Mouse (Mus musculus) heart, embryonic 10.5 days (tissue): Measurements from ENCODE around the gene Pgghg. TPM values are rescaled to one million over a fixed set of nuclear protein-coding genes. Genes with fewer than 3 reads are reported as not detected.

Experiments used
- DNase-seq: peaks from one replicate; pipeline ENCODE4 v3.0.0-alpha.2; 2017; ENCODE audit warnings: low spot score
- H3K27ac ChIP-seq: fragments of 300-500 bp; sonication (generic); 2 replicates; pipeline ENCODE4 v1.5.1; 2016; ENCODE audit warnings: mild to moderate bottlenecking
- H3K27me3 ChIP-seq: fragments of 300-500 bp; sonication (generic); 2 replicates; pipeline ENCODE4 v1.6.1; 2016; ENCODE audit warnings: mild to moderate bottlenecking; ENCODE audit not compliant: poor library complexity, insufficient read depth, severe bottlenecking
- H3K36me3 ChIP-seq: fragments of 300-500 bp; sonication (generic); 2 replicates; pipeline ENCODE4 v1.6.1; 2016; ENCODE audit warnings: mild to moderate bottlenecking, moderate library complexity
- H3K4me1 ChIP-seq: fragments of 300-500 bp; sonication (generic); 2 replicates; pipeline ENCODE4 v1.6.1; 2016; ENCODE audit warnings: mild to moderate bottlenecking
- H3K4me3 ChIP-seq: fragments of 300-500 bp; sonication (generic); 2 replicates; pipeline ENCODE4 v1.5.1; 2016; ENCODE audit warnings: mild to moderate bottlenecking, moderate library complexity
- H3K9me3 ChIP-seq: fragments of 300-500 bp; sonication (generic); 2 replicates; pipeline ENCODE4 v1.6.1; 2016; ENCODE audit warnings: mild to moderate bottlenecking, moderate library complexity
- WGBS: fragments of 180-500 bp; shearing (Covaris S2); methylation state at CpG from one replicate; pipeline ENCODE4 v1.1.7; 2016; 5-methylcytosine and 5-hydroxymethylcytosine counted together
- polyA plus RNA-seq: library from polyadenylated mRNA; unstranded; fragments of >200 nt; fragmentation: Nextera tagmentation; extraction: Ambion mirVana; gene quantifications from 2 replicates; pipeline ENCODE4 v1.2.1, GENCODE M21; 2016

Pgghg gene
- polyA plus RNA-seq, 1 experiment from 2014 or later, result 16.1 TPM

DNA sequence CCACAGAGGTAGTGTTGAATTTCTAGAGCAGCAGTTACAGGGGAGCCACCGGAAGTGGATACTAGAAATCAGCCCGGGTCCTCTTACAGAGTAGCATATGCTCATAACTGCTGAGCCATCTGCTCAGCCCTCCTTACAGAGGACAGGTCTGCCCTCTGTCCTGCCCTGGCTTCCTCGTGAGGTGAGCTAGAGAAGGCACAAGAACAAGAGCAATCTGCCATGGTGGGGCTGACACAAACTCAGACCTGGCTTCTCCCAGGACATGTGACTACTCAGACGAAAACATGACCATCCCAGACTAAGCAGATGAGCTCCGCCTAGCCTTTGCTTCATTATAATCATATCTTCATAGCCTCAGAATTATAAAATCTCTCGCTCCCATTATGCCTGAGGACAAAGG, 10.6 kb downstream of the Pgghg start:
- WGBS, result 73% methylated on average over 6 of the region's 6 CpGs
- DNase-seq, result no peak
- H3K27ac ChIP-seq, result no peak overlapping the region
- H3K4me1 ChIP-seq, result peaks cover 66% of the 10 kb centered on the region
- H3K27me3 ChIP-seq, result no peaks in the 10 kb centered on the region
- H3K36me3 ChIP-seq, result peaks cover 35% of the 10 kb centered on the region
- H3K4me3 ChIP-seq, result no peak overlapping the region
- H3K9me3 ChIP-seq, result no peaks in the 10 kb centered on the region

DNA sequence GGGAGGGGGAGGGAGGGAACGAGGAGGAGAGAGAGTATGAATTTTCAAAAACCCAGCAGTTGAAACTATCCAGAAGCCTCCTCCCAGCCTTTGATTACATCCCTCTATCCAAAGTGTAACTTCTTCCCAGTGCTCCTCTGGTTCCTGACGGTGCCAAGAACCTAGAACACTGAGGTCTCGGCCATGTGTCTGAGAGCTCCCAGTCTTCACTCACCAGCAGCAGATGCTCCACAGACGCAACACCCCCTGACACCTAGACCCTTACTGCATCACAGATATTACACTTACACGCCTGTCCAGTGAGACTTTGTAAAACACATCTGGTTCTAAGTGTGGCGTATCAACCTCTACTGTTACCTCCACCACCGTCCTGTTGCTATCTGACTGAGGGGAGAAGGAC, 11.2 kb downstream of the Pgghg start:
- Histone ChIP-seq H3K27ac (no peak overlapping the region), H3K4me1 (peaks cover 61% of the 10 kb centered on the region), H3K36me3 (peaks cover 30% of the 10 kb centered on the region), H3K4me3 (no peak overlapping the region), H3K27me3 (no peaks in the 10 kb centered on the region), H3K9me3 (no peaks in the 10 kb centered on the region)
- no peak for DNase-seq
- 72% methylated on average over 7 of the region's 7 CpGs for WGBS

DNA sequence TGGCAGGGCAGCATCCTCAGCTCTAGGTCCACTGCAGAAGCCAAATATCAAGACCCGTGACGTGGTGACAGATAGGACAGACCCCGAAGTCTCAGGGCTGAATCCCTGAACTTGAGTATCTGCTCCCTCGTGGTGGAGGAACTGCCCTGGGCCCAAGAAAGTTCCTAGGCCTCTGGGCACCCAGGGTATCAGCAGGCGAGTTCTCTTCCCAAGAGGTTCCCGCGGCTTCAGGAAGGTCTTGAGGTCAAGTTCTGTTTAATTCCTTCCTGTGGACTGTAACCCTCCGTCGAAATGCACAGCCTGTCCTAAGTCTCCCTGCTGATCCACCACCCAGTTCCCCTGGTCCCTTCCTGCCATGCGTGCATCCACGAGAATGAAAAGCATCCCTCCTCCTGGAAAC, 11.9 kb downstream of the Pgghg start:
- Histone ChIP-seq H3K27ac (no peak overlapping the region), H3K4me1 (peaks cover 54% of the 10 kb centered on the region), H3K9me3 (no peaks in the 10 kb centered on the region), H3K36me3 (peaks cover 23% of the 10 kb centered on the region), H3K27me3 (no peaks in the 10 kb centered on the region), H3K4me3 (no peak overlapping the region)
- 73% methylated on average over 11 of the region's 11 CpGs for WGBS
- DNase-seq, result no peak

DNA sequence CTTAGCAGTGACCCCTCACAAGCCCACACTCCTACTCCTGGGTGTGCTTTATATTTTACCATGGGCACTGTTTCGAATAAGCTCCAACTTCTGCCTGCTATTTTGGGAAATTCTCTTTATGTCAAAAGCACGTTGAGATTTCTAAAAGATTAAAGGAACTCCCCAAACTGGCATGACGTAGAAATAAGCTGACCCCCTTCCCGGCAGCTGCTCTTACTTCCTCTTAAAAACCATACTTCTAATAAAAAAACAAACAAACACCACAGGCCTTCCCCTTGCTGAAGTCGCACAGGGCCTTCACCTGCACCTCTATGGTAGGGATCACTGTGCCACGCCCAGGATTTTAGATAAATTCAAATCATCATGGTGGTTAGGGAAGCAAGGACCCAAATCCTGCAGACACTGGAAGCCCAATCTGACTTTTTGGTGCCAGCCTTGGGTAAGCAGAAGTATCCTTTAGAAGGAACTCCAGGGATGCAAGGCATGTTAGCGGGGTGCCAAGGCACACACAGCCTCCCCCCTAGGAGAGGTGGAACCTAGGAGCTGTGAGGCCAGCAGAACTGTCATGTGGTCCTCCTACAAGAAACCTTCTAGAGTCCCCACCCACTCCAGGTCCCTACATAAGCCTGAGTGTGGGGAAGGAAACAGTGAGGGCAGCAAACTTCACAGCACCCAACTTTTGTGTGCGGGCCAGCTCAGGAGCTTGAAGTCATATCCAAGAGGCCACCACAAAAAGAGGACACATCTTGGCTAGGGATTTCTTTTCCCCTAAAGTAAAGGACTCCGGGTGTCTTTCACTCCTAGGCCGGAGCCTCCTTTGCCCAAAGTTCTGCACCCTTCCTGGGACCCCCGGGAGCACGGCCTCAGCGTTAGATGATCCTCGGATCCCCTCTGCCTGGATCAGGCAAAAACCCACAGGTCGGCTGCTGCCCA, 12.9 kb downstream of the Pgghg start:
- Histone ChIP-seq H3K36me3 (peaks cover 13% of the 10 kb centered on the region; the same call in 1 of the 2 replicates), H3K4me3 (peak overlapping the region; percentile 66), H3K9me3 (no peaks in the 10 kb centered on the region), H3K27me3 (0 out of 2 replicates have a peak, but pooled peaks cover 6% of the 10 kb centered on the region), H3K4me1 (peaks cover 47% of the 10 kb centered on the region), H3K27ac (no peak overlapping the region)
- 59% methylated on average over 15 of the region's 15 CpGs for WGBS
- DNase-seq, result no peak

DNA sequence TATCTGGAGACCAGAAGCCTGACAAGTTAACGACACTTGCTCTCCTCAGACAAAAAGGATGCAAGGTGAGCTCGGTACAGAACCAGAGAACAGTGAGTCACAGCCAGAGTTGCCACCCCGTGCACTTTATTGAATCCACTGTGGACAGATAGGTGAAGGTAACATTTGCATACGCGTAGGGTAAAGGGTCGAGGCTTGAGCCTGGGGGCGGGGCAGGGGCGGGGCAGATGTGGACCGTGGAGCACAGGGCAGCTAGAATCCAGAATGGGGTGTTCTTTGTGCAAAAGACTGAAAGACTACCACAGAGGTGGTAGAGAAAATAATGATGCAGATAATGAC, 13.5 kb downstream of the Pgghg start:
- Histone ChIP-seq H3K4me3 (peak overlapping the region; percentile 66), H3K27me3 (0 out of 2 replicates have a peak, but pooled peaks cover 6% of the 10 kb centered on the region), H3K27ac (0 out of 2 replicates have a peak overlapping the region, but pooled peaks have one; percentile 86), H3K4me1 (peaks cover 47% of the 10 kb centered on the region), H3K9me3 (no peaks in the 10 kb centered on the region), H3K36me3 (0 out of 2 replicates have a peak, but pooled peaks cover 7% of the 10 kb centered on the region)
- no peak for DNase-seq
- WGBS, result 8% methylated on average over 9 of the region's 9 CpGs

DNA sequence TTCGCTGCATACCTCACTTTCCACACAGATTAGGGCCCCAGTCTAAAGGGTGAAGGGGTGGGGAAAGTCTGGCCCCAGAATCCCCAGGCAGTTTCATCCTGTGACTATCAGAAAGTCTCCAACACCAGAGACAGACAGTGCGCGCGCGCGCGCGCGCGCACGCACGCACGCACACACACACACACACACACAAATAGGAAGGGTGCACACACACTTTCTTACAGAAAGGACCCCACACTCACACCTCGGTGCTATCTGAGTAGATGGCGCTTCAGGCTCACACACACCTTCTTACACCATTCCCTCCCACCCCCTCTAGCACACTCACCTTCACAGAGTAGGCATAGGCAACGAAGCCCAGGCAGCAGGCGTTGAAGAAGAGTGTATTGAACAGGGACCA, 14.2 kb downstream of the Pgghg start:
- peak overlapping the region; percentile 66 for H3K4me3 ChIP-seq
- peaks cover 44% of the 10 kb centered on the region for H3K4me1 ChIP-seq
- H3K27me3 ChIP-seq, result 0 out of 2 replicates have a peak, but pooled peaks cover 11% of the 10 kb centered on the region
- H3K9me3 ChIP-seq, result no peaks in the 10 kb centered on the region
- DNase-seq, result no peak
- H3K36me3 ChIP-seq, result 0 out of 2 replicates have a peak, but pooled peaks cover 6% of the 10 kb centered on the region
- 14% methylated on average over 17 of the region's 17 CpGs for WGBS
- H3K27ac ChIP-seq, result peak overlapping the region; percentile 86

DNA sequence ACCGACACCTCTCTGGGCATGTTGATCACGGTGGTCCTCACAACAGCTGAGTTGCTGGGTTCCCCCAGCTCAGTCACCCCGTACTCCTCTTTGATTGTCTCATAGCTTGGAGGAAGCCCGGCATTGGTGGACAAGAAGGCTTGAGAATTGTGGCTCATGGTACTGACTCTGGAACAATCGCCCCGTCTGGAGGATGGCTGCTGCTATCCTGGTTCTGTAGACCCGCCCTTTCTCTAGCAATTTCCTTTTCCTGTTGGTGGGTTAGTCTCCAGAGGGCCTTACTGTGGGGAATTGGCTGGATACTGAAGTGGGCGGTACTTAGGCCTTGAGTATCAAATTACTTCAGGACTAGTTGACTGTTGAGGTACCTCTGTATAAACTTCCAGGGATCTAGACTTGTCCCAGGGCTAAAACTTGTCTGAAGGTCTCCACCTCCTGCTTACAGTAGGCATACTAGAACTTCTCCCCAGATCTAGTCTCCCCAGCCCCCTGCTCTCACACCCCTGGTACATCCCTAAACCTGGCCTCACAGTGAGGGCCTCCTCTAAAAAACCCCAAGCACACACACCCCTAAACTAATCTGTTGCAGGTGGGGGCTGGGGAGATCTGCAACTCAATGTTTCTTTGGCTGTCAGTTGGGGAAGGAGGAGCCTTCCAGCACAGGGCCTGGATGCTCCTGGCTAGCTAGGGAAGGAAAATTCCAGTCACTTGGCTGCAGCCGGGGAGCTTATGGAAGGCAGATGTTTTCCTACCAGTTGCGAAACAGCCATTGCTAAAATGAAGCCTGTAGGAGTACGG, 14.8 kb downstream of the Pgghg start, which contains the start of the genes Gm45717 and Ifitm2:
Gene Gm45717, minus strand, starts transcription at position 180 of the 798 bp plus-strand sequence.
Gene Ifitm2, minus strand, starts transcription at position 230 of the 798 bp plus-strand sequence.
- Histone ChIP-seq H3K4me1 (peaks cover 38% of the 10 kb centered on the region), H3K4me3 (peak within 1 kb of the TSS; percentile 66), H3K27me3 (0 out of 2 replicates have a peak, but pooled peaks cover 11% of the 10 kb centered on the region), H3K36me3 (0 out of 2 replicates have a peak, but pooled peaks cover 6% of the 10 kb centered on the region), H3K27ac (peak within 1 kb of the TSS; percentile 86), H3K9me3 (no peaks in the 10 kb centered on the region)
- 10% methylated on average over 11 of the region's 11 CpGs for WGBS
- DNase-seq, result peak; percentile 86

DNA sequence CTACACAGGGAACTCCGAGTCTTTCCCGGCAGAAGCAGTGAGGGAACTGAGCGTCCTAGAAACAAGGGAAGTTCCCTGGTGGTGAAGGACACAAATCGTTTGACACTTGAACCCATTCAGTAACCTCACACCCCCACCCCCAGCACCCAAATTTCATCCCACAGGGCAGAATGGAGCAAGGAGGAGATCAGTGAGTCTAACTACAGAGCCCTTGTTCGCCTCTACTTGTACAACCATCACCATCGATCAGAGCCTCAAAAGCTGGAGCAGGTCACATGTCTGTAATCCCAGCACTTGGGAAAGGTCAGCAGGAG, 15.3 kb downstream of the Pgghg start:
- DNase-seq, result no peak
- no peaks in the 10 kb centered on the region for H3K9me3 ChIP-seq
- H3K27ac ChIP-seq, result peak overlapping the region; percentile 86
- H3K36me3 ChIP-seq, result 0 out of 2 replicates have a peak, but pooled peaks cover 6% of the 10 kb centered on the region
- H3K27me3 ChIP-seq, result 0 out of 2 replicates have a peak, but pooled peaks cover 11% of the 10 kb centered on the region
- no peak overlapping the region for H3K4me3 ChIP-seq
- peaks cover 35% of the 10 kb centered on the region for H3K4me1 ChIP-seq
- 44% methylated on average over 6 of the region's 6 CpGs for WGBS

DNA sequence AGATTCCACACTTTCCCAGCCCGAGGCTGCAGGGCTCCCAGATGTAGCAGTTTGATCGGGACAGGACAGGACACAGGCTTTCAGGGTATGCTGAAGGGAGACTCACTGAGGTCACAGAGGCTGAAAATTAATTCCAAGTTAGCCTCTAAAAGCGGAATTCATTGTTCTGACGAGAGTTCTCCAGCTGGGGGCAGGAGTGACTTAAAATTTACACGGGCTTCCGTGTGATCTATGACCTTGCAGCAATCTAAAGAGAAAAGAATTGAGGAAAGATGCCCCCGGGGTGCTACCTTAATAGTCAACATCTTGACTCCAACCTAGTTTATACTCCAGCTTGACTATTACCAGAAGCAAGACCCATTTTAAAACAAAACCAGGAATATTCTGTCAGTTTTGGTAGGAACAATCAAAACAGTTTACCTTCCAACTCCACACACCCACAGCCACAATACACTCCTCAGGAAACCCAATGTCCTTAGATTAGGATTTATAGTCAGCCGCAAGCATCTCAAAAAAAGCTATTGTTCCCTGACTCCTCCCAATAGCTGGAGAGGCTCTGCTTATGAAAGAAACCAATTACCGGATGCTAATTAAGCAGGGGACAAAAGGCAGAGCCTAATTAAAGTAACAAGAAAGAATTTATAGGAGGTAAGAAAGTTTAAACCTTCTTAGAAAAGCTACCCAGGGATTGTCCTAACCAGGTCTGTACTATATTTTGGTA, 18.1 kb downstream of the Pgghg start:
- Histone ChIP-seq H3K36me3 (no peaks in the 10 kb centered on the region), H3K4me3 (no peak overlapping the region), H3K9me3 (no peaks in the 10 kb centered on the region), H3K27me3 (peaks cover 11% of the 10 kb centered on the region; the same call in 1 of the 2 replicates), H3K27ac (no peak overlapping the region), H3K4me1 (peaks cover 22% of the 10 kb centered on the region)
- WGBS, result 15% methylated on average over 9 of the region's 9 CpGs
- DNase-seq, result no peak

DNA sequence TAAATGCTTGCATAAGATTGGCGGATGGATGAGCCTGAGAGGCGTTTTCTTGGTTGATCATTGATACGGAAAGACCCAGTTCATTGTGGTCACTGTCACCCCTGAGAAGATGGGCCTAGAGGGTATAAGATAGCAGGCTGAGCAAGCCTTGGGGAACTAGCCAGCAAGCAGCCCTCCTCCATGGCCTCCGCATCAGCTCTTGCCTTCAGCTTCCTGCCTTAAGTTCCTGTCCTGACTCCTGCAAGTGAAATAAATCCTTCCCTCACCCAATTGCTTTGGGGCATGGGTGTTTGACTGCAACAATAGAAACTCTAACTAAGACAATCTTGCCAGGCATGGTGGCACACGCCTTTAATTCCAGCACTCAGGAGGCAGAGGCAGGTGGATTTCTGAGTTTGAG, 18.8 kb downstream of the Pgghg start:
- peaks cover 11% of the 10 kb centered on the region; the same call in 1 of the 2 replicates for H3K27me3 ChIP-seq
- H3K9me3 ChIP-seq, result no peaks in the 10 kb centered on the region
- 75% methylated on average over 5 of the region's 5 CpGs for WGBS
- H3K36me3 ChIP-seq, result no peaks in the 10 kb centered on the region
- H3K4me1 ChIP-seq, result peaks cover 15% of the 10 kb centered on the region
- no peak overlapping the region for H3K27ac ChIP-seq
- no peak overlapping the region for H3K4me3 ChIP-seq
- DNase-seq, result no peak

DNA sequence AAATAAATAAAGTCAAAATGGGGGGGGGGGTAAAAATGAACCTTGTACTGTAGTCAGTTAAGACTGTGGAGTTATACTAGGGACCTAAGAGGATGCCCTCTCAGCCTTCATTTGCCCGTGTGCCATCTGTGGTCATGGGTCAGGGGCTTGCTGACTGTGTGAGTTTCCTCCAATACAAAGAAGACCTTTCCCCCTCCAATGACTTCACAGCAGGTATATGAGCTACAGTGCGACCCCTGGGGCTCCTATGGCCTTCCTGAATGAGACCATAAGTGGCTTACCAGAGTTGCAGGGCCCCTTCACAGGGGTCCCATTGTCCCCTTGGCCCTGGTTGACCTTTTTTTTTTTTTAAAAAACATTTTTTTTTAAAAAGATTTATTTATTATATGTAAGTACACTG, 20.2 kb downstream of the Pgghg start:
- H3K4me3 ChIP-seq, result no peak overlapping the region
- H3K9me3 ChIP-seq, result no peaks in the 10 kb centered on the region
- H3K36me3 ChIP-seq, result no peaks in the 10 kb centered on the region
- 65% methylated on average over 2 of the region's 2 CpGs for WGBS
- H3K4me1 ChIP-seq, result peaks cover 2% of the 10 kb centered on the region; the same call in 1 of the 2 replicates
- H3K27ac ChIP-seq, result no peak overlapping the region
- peaks cover 14% of the 10 kb centered on the region for H3K27me3 ChIP-seq
- DNase-seq, result no peak

DNA sequence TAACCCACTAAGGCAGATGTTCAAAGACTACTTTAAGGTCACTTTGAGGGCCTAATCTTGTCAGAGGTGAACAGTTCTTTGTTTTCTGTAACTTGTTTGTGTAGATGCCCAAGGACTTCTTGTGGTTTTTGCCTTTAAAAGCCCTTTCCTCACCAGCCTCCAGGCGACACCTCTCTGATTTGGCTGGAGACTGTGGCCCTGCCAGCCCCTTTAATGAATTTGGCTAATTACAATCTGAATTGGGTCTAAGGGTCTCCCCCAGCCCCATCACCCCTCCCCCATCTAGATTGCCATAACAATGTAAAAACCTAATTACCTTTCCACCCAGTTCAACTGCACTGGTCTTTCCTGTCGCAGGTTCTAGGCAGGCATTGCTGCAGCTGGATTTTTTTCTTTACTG, 21.5 kb downstream of the Pgghg start:
- Histone ChIP-seq H3K27ac (no peak overlapping the region), H3K4me1 (peaks cover 3% of the 10 kb centered on the region; the same call in 1 of the 2 replicates), H3K36me3 (no peaks in the 10 kb centered on the region), H3K27me3 (peaks cover 27% of the 10 kb centered on the region), H3K9me3 (no peaks in the 10 kb centered on the region), H3K4me3 (no peak overlapping the region)
- 69% methylated on average over 2 of the region's 2 CpGs for WGBS
- no peak for DNase-seq
